Mouse (Mus musculus) heart, adult 2 months (tissue): ENCODE results near the gene Lrrc8d. TPM values are rescaled to one million over a fixed set of nuclear protein-coding genes. Genes with fewer than 3 reads are reported as not detected.

Experiments
- DNase-seq, 2 experiments: peaks; one replicate each; pipeline ENCODE4 v3.0.0; 2021
- H3K27ac ChIP-seq: fragments of 200-600 bp; 2 replicates; pipeline ENCODE4 v1.8.1; 2022
- H3K27me3 ChIP-seq: fragments of 200-500 bp; 2 replicates; pipeline ENCODE4 v1.6.1; 2012; ENCODE audit warnings: mild to moderate bottlenecking, low read length, inconsistent platforms, mixed read lengths; ENCODE audit not compliant: control insufficient read depth, insufficient read depth
- H3K36me3 ChIP-seq: fragments of 200-500 bp; 2 replicates; pipeline ENCODE4 v1.6.1; 2012; ENCODE audit warnings: low read length, inconsistent platforms; ENCODE audit not compliant: control insufficient read depth, insufficient read depth
- H3K4me1 ChIP-seq: fragments of 200-500 bp; 2 replicates; pipeline ENCODE4 v1.6.1; 2011; ENCODE audit warnings: low read length; ENCODE audit not compliant: control insufficient read depth, insufficient read depth
- H3K4me3 ChIP-seq: fragments of 200-600 bp; 2 replicates; pipeline ENCODE4 v1.8.1; 2022
- H3K79me2 ChIP-seq: fragments of 200-500 bp; replicated peaks from 2 replicates; pipeline ENCODE4 v1.6.1; 2012; ENCODE audit warnings: mild to moderate bottlenecking, inconsistent platforms, low read length, moderate library complexity, mixed read lengths; ENCODE audit not compliant: control insufficient read depth, insufficient read depth
- H3K9ac ChIP-seq: fragments of 200-500 bp; 2 replicates; pipeline ENCODE4 v1.6.1; 2012; ENCODE audit warnings: low read depth, mild to moderate bottlenecking, control low read depth, inconsistent platforms, low read length, mixed read lengths
- CTCF ChIP-seq: fragments of 200-600 bp; IDR thresholded peaks from 2 replicates; pipeline ENCODE4 v1.8.1; 2022; ENCODE audit warnings: antibody characterized with exemption, mild to moderate bottlenecking, moderate library complexity
- EP300 ChIP-seq: fragments of 200-500 bp; IDR thresholded peaks from 2 replicates; pipeline ENCODE4 v1.6.1; 2011; ENCODE audit warnings: low read depth, low read length, control low read depth; ENCODE audit not compliant: insufficient read depth
- POLR2A ChIP-seq: fragments of 200-500 bp; IDR thresholded peaks from 2 replicates; pipeline ENCODE4 v1.6.1; 2011; ENCODE audit warnings: mild to moderate bottlenecking, low read depth, low read length, control low read depth; ENCODE audit not compliant: insufficient read depth
- WGBS: fragments of 180-500 bp; shearing (Covaris S2); methylation state at CpG from one replicate; pipeline ENCODE4 v1.1.7; 2018; 5-methylcytosine and 5-hydroxymethylcytosine counted together
- intact Hi-C: fragments of 180-260 bp; cut with DNase I; formaldehyde crosslinking; loops from one replicate; pipeline ENCODE4 v1.15.1; 2025
- polyA plus RNA-seq: library from polyadenylated mRNA; depleted of rRNA; stranded (reverse); fragments of >200 nt; gene quantifications from 2 replicates; pipeline ENCODE4 v1.2.3, GENCODE M21; 2012
- total RNA-seq, 2 experiments: library from RNA; stranded (reverse); gene quantifications; 2 replicates each; pipeline ENCODE4 v1.2.3; 2021

The Lrrc8d gene
- total and polyA plus RNA-seq, 3 experiments = 4.3 to 8.8 (median 8.0) TPM

- Histone ChIP-seq H3K4me3 (no peak overlapping the region), H3K9ac (no peak overlapping the region), H3K36me3 (no peaks in the 10 kb centered on the region), H3K79me2 (peaks cover 4% of the 10 kb centered on the region), H3K4me1 (no peaks in the 10 kb centered on the region), H3K27me3 (no peaks in the 10 kb centered on the region), H3K27ac (no peak overlapping the region)
- intact Hi-C loops = no loop called here
- 68% methylated on average over 8 of the region's 8 CpGs for WGBS
- no peak for DNase-seq
- TF ChIP-seq EP300 (no peak), CTCF (no peak), POLR2A (no peak)
Measured at GRCm38 (mm10) chr5:105754803-105755202, 55.0 kb downstream of the Lrrc8d start.

- 90% methylated on average over 6 of the region's 6 CpGs for WGBS
- no peaks in the 10 kb centered on the region for H3K4me1 ChIP-seq
- no peak overlapping the region for H3K9ac ChIP-seq
Measured at GRCm38 (mm10) chr5:105755491-105755890, 55.7 kb downstream of the Lrrc8d start.

GRCm38 (mm10) chr5:105757978-105758377, 58.2 kb downstream of the Lrrc8d start:
- Histone ChIP-seq H3K9ac (no peak overlapping the region), H3K27me3 (no peaks in the 10 kb centered on the region), H3K4me3 (no peak overlapping the region), H3K27ac (no peak overlapping the region), H3K79me2 (peaks cover 4% of the 10 kb centered on the region), H3K4me1 (peaks cover 5% of the 10 kb centered on the region), H3K36me3 (peaks cover 2% of the 10 kb centered on the region; the same call in 1 of the 2 replicates)
- intact Hi-C loops = no loop called here
- 94% methylated on average over 17 of the region's 17 CpGs for WGBS
- no peak for DNase-seq
- no peak for TF ChIP-seq POLR2A
- TF ChIP-seq CTCF = no peak
- TF ChIP-seq EP300 = no peak

More at GRCm38 (mm10) chr5:105755491-105755890, 55.7 kb downstream of the Lrrc8d start:
- TF ChIP-seq POLR2A (no peak), CTCF (no peak), EP300 (no peak)
- Histone ChIP-seq H3K79me2 (peaks cover 4% of the 10 kb centered on the region), H3K4me3 (no peak overlapping the region), H3K27me3 (no peaks in the 10 kb centered on the region), H3K36me3 (no peaks in the 10 kb centered on the region), H3K27ac (no peak overlapping the region)
- DNase-seq = no peak
- intact Hi-C loops = no loop called here

GRCm38 (mm10) chr5:105758866-105759265, 59.1 kb downstream of the Lrrc8d start:
- peaks cover 5% of the 10 kb centered on the region for H3K4me1 ChIP-seq
- H3K36me3 ChIP-seq = peaks cover 2% of the 10 kb centered on the region; the same call in 1 of the 2 replicates
- no peak overlapping the region for H3K27ac ChIP-seq
- peaks cover 4% of the 10 kb centered on the region for H3K79me2 ChIP-seq
- TF ChIP-seq POLR2A = no peak
- no peak for TF ChIP-seq EP300
- TF ChIP-seq CTCF = no peak
- 81% methylated on average over 9 of the region's 9 CpGs for WGBS
- intact Hi-C loops = no loop called here
- no peaks in the 10 kb centered on the region for H3K27me3 ChIP-seq
- DNase-seq = no peak
- no peak overlapping the region for H3K9ac ChIP-seq
- no peak overlapping the region for H3K4me3 ChIP-seq

GRCm38 (mm10) chr5:105761848-105762482, 62.2 kb downstream of the Lrrc8d start:
- peaks cover 5% of the 10 kb centered on the region for H3K4me1 ChIP-seq
- WGBS = 32% methylated on average over 11 of the region's 11 CpGs
- H3K27ac ChIP-seq = peak overlapping the region; percentile 50
- H3K4me3 ChIP-seq = no peak overlapping the region
- intact Hi-C loops = no loop called here
- DNase-seq = peak in 1 of 2 experiments; percentile 37
- H3K36me3 ChIP-seq = peaks cover 2% of the 10 kb centered on the region; the same call in 1 of the 2 replicates
- TF ChIP-seq CTCF = no peak
- no peak for TF ChIP-seq POLR2A
- TF ChIP-seq EP300 = no peak
- no peak overlapping the region for H3K9ac ChIP-seq
- H3K27me3 ChIP-seq = no peaks in the 10 kb centered on the region
- peaks cover 4% of the 10 kb centered on the region for H3K79me2 ChIP-seq

GRCm38 (mm10) chr5:105764369-105764768, 64.6 kb downstream of the Lrrc8d start:
- H3K9ac ChIP-seq = no peak overlapping the region
- no peak for TF ChIP-seq EP300
- no peak for TF ChIP-seq POLR2A
- no peak for TF ChIP-seq CTCF
- H3K27ac ChIP-seq = no peak overlapping the region
- H3K4me3 ChIP-seq = no peak overlapping the region
- no peaks in the 10 kb centered on the region for H3K27me3 ChIP-seq
- H3K36me3 ChIP-seq = peaks cover 2% of the 10 kb centered on the region; the same call in 1 of the 2 replicates
- no peak for DNase-seq
- peaks cover 5% of the 10 kb centered on the region for H3K4me1 ChIP-seq
- H3K79me2 ChIP-seq = no peaks in the 10 kb centered on the region
- WGBS = 81% methylated on average over 10 of the region's 10 CpGs
- intact Hi-C loops = no loop called here
